Mouse (Mus musculus): ENCODE data around the gene Lhfp.
"Not testable (repeated sequence)": the region's sequence is repeated elsewhere in the genome, so short reads cannot be mapped to it uniquely, and the experiment has no call there.

Gene Lhfp

GRCm38 (mm10) chr3:53212599-53212998, 171.3 kb downstream of the Lhfp start:
- DNase-seq (ENCODE audit: low read depth), result no peak

GRCm38 (mm10) chr3:53213346-53213745, 172.0 kb downstream of the Lhfp start:
- DNase-seq (ENCODE audit: low read depth), result no peak

GRCm38 (mm10) chr3:53213746-53214271, 172.5 kb downstream of the Lhfp start:
- no peak for DNase-seq (ENCODE audit: low read depth)

GRCm38 (mm10) chr3:53214386-53214785, 173.1 kb downstream of the Lhfp start:
- DNase-seq (ENCODE audit: low read depth), result no peak

GRCm38 (mm10) chr3:53217697-53218096, 176.4 kb downstream of the Lhfp start:
- no peak for DNase-seq (ENCODE audit: low read depth)

GRCm38 (mm10) chr3:53221531-53222272, 180.4 kb downstream of the Lhfp start:
- DNase-seq (ENCODE audit: low read depth), result no peak

- DNase-seq (ENCODE audit: low read depth), result no peak
Observed at GRCm38 (mm10) chr3:53224141-53224540, 182.8 kb downstream of the Lhfp start.

GRCm38 (mm10) chr3:53225774-53226173, 184.4 kb downstream of the Lhfp start:
- DNase-seq (ENCODE audit: low read depth), result no peak

GRCm38 (mm10) chr3:53226223-53226622, 184.9 kb downstream of the Lhfp start:
- no peak for DNase-seq (ENCODE audit: low read depth)

- no peak for DNase-seq (ENCODE audit: low read depth)
Observed at GRCm38 (mm10) chr3:53227866-53228265, 186.5 kb downstream of the Lhfp start.

- no peak for DNase-seq (ENCODE audit: low read depth)
Observed at GRCm38 (mm10) chr3:53230562-53230961, 189.2 kb downstream of the Lhfp start.

- DNase-seq (ENCODE audit: low read depth), result no peak
Observed at GRCm38 (mm10) chr3:53231112-53231511, 189.8 kb downstream of the Lhfp start.

- not testable (repeated sequence) for DNase-seq (ENCODE audit: low read depth)
Observed at GRCm38 (mm10) chr3:53232411-53232810, 191.1 kb downstream of the Lhfp start.

GRCm38 (mm10) chr3:53234689-53235088, 193.4 kb downstream of the Lhfp start:
- DNase-seq (ENCODE audit: low read depth), result peak; percentile 15

- no peak for DNase-seq (ENCODE audit: low read depth)
Observed at GRCm38 (mm10) chr3:53236471-53236870, 195.1 kb downstream of the Lhfp start.

- no peak for DNase-seq (ENCODE audit: low read depth)
Observed at GRCm38 (mm10) chr3:53240150-53240549, 198.8 kb downstream of the Lhfp start.

- no peak for DNase-seq (ENCODE audit: low read depth)
Observed at GRCm38 (mm10) chr3:53245571-53246208, 204.4 kb downstream of the Lhfp start.

- DNase-seq (ENCODE audit: low read depth), result peak; percentile 58
Observed at GRCm38 (mm10) chr3:53247102-53247501, 205.8 kb downstream of the Lhfp start.

GRCm38 (mm10) chr3:53248158-53248874, 207.0 kb downstream of the Lhfp start:
- DNase-seq (ENCODE audit: low read depth), result no peak

- DNase-seq (ENCODE audit: low read depth), result no peak
Observed at GRCm38 (mm10) chr3:53252556-53252955, 211.2 kb downstream of the Lhfp start.

GRCm38 (mm10) chr3:53253223-53253832, 212.0 kb downstream of the Lhfp start:
- no peak for DNase-seq (ENCODE audit: low read depth)

- peak; percentile 5 for DNase-seq (ENCODE audit: low read depth)
Observed at GRCm38 (mm10) chr3:53258657-53259158, 217.4 kb downstream of the Lhfp start.

Measured in induced T-regulatory cell, adult 2 months (primary cell).